Mouse (Mus musculus) testis, adult 2 months (tissue): ENCODE data around the gene Cox5a.

ENCODE experiments used
- CTCF ChIP-seq: fragments of 200-500 bp; IDR thresholded peaks from 2 replicates; pipeline ENCODE4 v1.5.1; 2012; ENCODE audit warnings: low read depth, mild to moderate bottlenecking, inconsistent platforms, low read length, moderate library complexity; ENCODE audit not compliant: control insufficient read depth, insufficient read depth, insufficient replicate concordance
- POLR2A ChIP-seq: fragments of 200-500 bp; IDR thresholded peaks from 2 replicates; pipeline ENCODE4 v1.6.1; 2012; ENCODE audit warnings: low read depth, mild to moderate bottlenecking, inconsistent platforms, low read length, moderate library complexity; ENCODE audit not compliant: control insufficient read depth

GRCm38 (mm10) chr9:57493532-57493931 lies 27.5 kb upstream of the Cox5a start:
- TF ChIP-seq CTCF, result no peak
- TF ChIP-seq POLR2A, result no peak
